Mouse (Mus musculus): ENCODE data around the gene Cdk14.
A peak's percentile ranks its signal among the peaks of the same experiment; 100 is the strongest.

Gene Cdk14

GRCm38 (mm10) chr5:5185987-5186742, 233.9 kb downstream of the Cdk14 start:
- DNase-seq (ENCODE audit: inconsistent ontology term) = no peak

DNA sequence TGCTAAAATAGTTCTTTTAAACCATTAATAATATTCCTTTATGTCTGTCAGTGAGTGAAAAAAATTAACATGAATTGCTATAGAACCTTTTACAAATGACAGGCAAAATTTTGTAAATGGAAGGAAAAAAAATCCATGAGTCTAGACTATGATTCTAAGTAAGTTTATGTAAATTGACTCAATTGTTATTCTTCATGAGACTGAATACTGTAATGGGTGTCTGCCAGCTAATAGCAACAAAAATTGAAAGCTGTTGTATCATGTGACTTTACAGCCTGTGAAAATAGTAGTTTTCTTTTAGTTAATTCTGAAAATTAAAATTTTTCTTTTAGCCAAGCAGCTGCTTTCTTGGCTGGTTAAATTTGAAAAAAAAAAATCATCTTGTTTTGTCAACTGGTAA, 234.6 kb downstream of the Cdk14 start:
- DNase-seq (ENCODE audit: inconsistent ontology term) = no peak

DNA sequence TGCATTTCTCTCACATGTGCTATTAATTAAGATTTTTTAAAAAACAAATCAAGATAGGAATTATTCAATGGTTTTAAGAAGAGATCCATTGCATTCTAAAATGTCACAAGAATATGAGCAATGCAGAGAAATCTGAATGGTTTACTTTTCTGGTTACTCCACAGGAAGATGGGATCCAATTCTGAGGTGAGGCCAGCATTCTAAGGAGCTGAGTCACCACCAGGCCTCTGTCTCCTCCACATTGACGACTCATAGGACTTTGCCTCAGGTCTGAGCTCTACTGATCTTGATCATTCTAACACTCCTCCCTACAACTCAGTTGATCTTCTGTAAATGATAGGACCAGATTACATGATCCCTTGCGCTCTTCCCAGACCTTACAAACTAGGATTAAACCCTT, 239.4 kb downstream of the Cdk14 start:
- DNase-seq (ENCODE audit: inconsistent ontology term) = peak; percentile 34

DNA sequence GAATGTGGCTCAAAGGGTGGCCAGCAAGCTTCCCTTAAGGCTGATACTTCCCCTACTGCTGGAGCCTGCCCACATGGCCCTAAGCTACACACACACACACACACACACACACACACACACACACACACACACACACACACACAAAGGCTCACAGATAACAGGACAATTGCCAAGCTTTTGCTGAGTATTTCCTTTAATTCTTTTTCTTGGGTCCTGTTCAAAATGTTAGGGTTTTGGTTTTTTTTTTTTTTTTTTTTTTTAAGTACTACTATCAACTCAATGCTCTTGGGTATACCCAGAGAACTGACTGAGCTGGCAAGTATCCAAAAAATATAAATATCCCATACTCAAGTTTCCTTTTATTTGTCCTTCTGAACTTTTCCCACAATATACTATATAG, 239.8 kb downstream of the Cdk14 start:
- no peak for DNase-seq (ENCODE audit: inconsistent ontology term)

DNA sequence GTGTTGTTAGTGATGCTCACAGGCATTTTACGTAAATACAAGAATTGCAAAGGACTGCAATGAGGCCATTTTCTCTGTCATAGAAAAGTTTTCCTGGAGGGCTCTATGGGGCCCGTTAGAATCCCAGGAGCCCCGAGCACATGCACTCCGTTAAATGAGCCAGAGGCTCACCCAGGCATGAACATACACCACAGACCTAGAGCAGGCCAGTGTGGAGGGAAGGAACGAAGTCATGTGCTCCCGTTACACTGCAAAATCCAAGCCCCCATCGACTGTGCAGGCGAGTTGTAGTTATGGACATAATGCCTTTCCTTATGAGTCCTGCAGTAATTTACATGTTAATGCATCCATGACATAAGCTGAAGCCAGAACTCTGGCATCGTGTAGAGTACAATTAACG, 244.1 kb downstream of the Cdk14 start:
- DNase-seq (ENCODE audit: inconsistent ontology term) = no peak

- no peak for DNase-seq (ENCODE audit: inconsistent ontology term)
Measured at GRCm38 (mm10) chr5:5175611-5176010, 244.5 kb downstream of the Cdk14 start.

DNA sequence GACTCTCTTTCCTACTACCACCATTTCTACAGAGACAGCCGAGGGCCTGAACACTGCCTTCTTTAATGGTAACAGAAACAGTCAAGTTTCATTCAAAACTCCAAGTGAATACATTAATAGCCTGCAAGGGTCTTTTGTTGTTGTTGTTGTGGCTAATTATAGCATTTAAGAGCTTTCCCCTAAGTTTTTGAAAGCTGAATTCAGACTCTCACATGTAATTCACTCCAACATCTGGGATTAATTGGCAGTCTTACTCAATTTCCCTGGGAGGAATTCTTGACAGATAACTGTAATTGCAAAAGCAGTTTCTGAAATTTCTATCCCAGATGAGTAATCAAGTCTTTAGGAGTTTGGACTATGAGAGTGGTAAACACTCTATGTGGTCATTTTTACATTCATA, 245.0 kb downstream of the Cdk14 start:
- peak; percentile 67 for DNase-seq (ENCODE audit: inconsistent ontology term)

- no peak for DNase-seq (ENCODE audit: inconsistent ontology term)
Measured at GRCm38 (mm10) chr5:5166086-5166485, 254.0 kb downstream of the Cdk14 start.

DNA sequence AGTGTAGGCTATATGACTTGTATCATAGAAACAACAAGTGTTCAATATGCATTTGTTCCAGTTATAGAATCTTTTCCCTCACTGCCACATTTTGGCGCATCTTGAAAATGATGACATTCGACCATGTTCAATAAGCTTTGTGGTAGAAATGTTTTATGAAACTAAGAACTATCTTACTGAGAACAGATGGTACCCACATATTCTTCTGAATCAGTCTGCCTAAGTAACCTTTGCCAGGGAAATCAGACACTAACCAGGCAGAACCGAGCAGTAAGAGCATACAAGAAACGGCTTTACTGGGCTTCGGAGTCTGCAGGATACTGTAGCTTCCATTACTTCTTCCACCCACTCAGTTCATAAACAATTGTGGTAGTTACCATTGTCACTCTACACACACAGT, 255.8 kb downstream of the Cdk14 start:
- DNase-seq (ENCODE audit: inconsistent ontology term) = no peak

GRCm38 (mm10) chr5:5163823-5164222, 256.3 kb downstream of the Cdk14 start:
- no peak for DNase-seq (ENCODE audit: inconsistent ontology term)

DNA sequence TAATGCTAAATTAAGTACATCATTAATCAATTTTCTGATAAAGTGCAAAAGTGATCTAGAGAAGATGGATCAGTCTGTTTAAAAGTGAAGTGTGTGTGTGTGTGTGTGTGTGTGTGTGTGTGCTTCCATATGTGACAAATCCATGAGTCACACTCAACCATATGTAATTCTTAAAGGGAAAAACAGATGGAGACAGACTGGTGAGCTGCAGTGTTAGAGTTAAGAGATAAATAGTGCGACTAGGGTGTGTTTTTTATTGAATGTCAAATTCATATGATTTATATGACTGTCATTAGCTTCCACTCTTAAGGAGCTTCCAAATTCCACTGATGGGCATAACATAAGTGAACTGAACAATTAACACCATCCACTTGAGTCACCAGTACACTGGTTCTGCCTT, 260.6 kb downstream of the Cdk14 start:
- no peak for DNase-seq (ENCODE audit: inconsistent ontology term)

DNA sequence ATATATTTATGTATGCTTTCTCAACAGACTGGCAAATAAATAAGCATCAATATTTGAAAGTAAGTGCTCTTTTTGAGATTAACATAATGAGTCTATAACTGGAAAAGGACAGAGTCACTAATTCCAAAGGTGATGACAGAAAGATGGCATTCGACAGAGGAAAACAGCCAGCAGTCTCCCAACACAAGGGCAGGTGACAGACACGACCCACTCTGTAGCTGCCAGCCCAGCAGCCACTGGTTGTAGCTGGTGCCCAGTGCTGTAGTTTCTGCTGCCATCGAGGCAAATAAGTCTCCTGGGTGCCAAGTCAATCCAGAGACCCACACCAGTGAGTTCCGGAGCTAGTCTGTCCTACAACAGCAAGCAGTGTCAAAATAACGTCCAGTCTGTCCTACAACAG, 280.3 kb downstream of the Cdk14 start:
- no peak for DNase-seq (ENCODE audit: inconsistent ontology term)

DNA sequence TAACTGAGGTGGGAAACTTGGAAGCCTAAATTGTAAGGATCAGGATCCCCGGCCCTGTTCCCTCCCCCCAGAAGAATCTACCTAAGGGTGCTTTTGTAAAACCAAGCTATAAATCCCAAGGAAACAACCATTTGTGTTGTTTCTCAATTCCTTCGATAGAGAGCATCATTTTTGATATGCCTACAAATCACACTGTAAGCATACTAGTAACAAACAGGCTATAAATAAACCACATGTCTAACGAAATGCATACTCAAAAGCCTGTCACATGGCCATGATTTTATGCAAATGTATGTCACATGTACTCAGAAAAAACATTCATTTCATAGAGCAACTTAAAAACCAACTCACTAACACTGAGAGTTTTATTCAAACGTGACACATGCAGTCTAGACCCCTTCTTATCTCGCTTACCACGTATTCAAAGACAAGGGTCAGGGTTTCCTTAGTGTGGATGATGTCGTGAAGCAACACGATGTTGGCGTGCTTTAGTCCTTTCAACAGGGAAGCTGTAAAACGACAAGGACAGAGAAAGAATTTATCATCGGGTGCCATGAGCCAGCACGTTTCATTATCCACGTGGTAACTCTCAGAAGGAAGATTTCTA, 285.1 kb downstream of the Cdk14 start:
- DNase-seq (ENCODE audit: inconsistent ontology term) = no peak

GRCm38 (mm10) chr5:5134143-5134904, 285.8 kb downstream of the Cdk14 start:
- DNase-seq (ENCODE audit: inconsistent ontology term) = no peak

DNA sequence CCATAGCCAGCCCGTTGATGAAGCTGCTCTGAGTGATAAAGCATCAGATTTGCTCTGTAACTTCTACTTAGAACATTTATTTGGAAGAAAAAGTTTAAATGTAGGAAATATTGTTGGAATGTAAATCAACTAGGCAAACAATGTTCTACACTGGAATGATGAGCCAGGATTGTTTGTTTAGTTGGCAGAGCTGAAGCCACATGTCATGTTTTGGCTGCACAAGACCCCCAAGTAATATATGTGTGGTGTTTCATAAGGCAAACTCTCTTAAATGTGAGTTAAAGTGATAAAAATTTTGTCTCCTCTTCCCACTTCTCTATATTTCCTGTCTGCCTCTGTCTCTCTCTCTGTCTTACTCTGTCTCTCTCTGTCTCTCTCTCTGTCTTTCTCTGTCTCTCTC, 291.3 kb downstream of the Cdk14 start:
- DNase-seq (ENCODE audit: inconsistent ontology term) = no peak

- no peak for DNase-seq (ENCODE audit: inconsistent ontology term)
Measured at GRCm38 (mm10) chr5:5124645-5125044, 295.5 kb downstream of the Cdk14 start.

GRCm38 (mm10) chr5:5116775-5117522, 303.2 kb downstream of the Cdk14 start:
- DNase-seq (ENCODE audit: inconsistent ontology term) = no peak

GRCm38 (mm10) chr5:5115546-5115945, 304.6 kb downstream of the Cdk14 start:
- peak; percentile 26 for DNase-seq (ENCODE audit: inconsistent ontology term)

DNA sequence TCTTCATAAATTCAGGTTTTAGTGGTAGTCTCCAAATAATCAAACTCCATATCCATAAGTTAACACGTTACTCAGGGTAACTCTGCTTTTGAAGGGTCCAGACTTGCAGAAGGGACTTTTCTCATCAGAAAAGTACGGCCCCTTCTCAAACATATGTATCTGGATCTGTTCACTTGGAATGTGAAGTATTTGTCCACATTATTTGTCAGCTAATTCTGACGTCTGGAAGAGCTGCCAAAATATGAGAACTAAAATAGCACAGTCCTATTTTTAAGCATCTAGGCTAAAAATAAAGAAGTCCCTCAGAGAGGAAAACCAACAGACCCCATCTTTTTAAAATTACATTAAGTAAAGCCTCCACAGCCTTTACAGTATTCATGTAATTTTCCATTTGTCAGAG, 310.5 kb downstream of the Cdk14 start:
- no peak for DNase-seq (ENCODE audit: inconsistent ontology term)

- DNase-seq (ENCODE audit: inconsistent ontology term) = no peak
Measured at GRCm38 (mm10) chr5:5109017-5109416, 311.1 kb downstream of the Cdk14 start.

- DNase-seq (ENCODE audit: inconsistent ontology term) = no peak
Measured at GRCm38 (mm10) chr5:5096248-5096915, 323.7 kb downstream of the Cdk14 start.

DNA sequence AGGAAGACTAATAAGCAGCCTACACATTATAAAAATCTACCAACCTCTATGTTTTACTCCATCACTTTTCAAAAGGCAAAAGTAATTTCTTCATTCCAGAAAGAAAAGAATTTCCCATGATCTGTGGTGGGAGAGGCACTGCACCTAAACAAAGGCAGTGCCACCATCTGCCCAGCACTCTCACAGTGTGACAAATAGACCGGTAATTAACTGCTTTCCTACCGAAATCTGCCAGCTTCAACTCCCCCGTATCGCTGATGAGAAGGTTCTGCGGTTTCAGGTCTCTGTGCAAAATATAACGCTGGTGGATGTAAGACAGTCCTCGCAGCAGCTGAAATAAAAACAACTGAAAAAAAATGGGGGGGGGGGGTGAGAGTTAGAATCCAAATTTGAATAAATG, 327.4 kb downstream of the Cdk14 start:
- DNase-seq (ENCODE audit: inconsistent ontology term) = no peak
